Mouse (Mus musculus): ENCODE results near the gene Cdyl.
"Not testable (repeated sequence)": the region's sequence is repeated elsewhere in the genome, so short reads cannot be mapped to it uniquely, and the experiment has no call there.

Gene Cdyl

GRCm38 (mm10) chr13:35806165-35806564 lies 146.5 kb downstream of the Cdyl start:
- DNase-seq: no peak

GRCm38 (mm10) chr13:35807016-35807415 lies 147.4 kb downstream of the Cdyl start:
- no peak for DNase-seq

- DNase-seq: no peak
These were observed 147.9 kb downstream of the Cdyl start for GRCm38 (mm10) chr13:35807525-35807924.

- DNase-seq: no peak
These were observed 148.3 kb downstream of the Cdyl start for GRCm38 (mm10) chr13:35807940-35808339.

DNA sequence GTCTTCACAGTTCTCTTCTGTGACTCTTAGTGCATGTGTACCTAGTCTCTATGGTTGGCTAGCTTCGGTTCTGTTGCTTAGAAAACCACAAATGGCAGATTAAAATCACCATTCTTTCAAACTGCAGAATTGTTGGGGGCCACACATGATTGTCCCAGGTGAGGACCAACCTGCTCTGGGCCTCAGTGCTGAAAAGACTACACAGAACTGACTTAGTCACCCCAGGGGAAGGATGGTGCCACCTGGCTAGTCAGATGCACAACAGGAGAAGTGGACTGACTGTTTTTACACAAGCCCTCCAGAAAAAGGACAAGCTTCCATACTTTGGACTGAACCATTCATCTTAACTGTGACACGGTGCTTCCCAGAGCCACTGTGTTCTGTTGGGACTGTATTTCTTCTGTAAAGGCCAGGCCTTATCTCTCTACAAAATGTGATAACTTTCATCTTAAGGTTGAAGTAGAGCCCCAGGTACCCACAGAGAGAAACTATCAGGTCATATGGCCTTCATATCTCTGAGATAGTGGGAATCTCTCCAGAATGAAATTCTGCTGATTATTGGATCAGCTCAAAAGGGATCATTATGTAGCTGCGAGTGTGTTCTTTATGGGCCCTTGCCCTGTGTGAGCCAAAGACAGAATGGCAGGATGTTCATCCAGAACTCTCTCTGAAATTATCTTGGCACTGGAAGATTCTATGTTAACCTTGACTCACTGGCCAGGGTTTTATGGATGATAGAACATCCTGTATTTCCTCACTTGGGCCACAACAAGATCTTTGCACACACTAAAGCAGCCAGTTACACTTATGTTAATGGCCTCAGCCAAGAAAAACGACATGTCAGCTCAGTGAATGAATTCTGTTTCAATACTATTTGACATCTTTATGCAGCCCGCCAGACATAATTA lies 149.9 kb downstream of the Cdyl start:
- DNase-seq: no peak

GRCm38 (mm10) chr13:35810160-35810537 lies 150.5 kb downstream of the Cdyl start:
- no peak for DNase-seq

DNA sequence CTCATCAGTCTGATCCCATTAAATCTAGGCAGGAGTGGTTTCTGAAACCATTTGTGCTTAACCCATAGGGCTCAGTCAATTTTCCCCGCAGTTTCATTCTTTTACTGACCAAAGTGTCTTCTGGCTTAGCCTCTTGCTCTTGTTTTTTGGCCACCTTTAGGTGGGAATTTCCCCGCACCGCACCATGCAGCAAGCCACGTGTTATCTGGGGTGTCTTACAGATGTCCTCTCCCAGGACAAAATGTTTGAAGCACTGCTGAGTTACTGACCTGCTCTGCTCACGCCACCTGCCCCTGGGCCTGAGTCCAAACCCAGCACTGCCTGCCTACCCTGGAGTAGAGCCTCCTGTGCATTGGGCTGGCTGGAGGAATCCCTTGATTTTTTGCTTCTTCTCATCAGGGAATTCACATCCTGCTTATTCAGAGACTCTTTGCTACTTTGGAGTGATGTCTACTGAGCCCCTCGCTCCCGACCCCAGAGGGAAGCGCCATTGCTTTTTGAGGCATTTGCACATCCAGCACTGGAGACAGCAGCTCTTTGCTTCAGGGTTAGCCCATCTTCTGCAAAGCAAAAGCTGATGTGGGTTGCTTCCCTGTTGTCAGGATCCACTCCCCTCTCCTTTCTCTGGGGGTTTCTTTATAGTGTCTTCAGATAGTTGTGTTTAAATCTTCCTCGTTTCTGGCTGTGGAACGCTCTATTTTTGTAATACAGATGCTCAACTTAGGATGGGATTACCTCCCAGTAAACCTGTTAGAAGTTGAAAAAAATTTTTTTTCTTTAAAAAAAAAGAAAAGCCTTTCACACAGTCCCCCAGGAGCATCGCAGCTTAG lies 151.9 kb downstream of the Cdyl start:
- DNase-seq: no peak

DNA sequence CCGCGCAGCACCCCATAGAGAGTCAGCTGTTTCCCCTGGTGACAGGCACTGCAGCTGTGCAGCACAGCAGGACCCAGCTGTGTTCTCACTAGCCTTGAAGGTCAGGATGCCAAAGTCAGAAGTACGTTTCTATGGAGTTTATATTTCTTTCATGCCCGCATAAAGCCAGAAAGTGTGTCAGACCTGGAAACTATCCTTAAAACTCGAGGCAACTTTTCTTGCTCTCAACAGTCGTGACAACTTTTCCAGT lies 152.5 kb downstream of the Cdyl start:
- no peak for DNase-seq

DNA sequence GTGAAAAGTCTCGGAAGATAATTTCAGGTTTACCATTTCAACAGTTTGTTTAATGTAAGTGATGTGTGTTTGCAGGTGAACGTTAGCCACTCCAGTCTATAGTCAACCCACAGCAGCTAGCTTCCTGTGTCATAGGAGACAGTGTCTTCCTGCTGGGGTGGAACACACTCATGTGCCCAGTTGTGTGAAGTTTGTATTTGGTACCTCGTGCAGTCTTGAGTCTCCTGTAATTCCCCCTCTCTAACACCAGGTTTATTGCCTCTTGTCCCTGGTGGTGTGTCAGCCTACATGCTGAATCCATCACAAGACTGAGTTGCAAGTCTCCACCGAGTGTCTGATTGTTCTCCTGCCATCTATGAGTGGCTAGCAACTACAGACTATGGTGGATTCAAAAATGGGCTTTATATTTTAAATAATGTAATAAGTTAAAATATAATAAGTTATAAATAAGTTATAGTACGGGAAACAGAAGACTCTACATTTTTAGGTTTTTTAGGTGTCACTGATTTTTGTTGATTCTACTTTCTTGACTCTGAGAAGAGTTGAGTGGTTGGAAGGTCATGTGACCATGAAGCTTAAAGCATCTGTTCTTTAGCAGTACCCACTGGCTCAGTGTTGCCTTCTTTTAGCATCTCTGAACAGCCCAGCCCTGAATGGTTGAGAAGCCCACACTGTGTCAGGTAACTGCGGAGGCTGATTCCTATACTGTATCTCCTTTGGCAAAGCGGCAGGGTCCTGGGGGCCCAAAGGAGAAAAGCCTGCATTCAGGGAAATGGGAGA lies 153.9 kb downstream of the Cdyl start:
- no peak for DNase-seq

- no peak for DNase-seq
These were observed 155.6 kb downstream of the Cdyl start for GRCm38 (mm10) chr13:35815205-35815726.

DNA sequence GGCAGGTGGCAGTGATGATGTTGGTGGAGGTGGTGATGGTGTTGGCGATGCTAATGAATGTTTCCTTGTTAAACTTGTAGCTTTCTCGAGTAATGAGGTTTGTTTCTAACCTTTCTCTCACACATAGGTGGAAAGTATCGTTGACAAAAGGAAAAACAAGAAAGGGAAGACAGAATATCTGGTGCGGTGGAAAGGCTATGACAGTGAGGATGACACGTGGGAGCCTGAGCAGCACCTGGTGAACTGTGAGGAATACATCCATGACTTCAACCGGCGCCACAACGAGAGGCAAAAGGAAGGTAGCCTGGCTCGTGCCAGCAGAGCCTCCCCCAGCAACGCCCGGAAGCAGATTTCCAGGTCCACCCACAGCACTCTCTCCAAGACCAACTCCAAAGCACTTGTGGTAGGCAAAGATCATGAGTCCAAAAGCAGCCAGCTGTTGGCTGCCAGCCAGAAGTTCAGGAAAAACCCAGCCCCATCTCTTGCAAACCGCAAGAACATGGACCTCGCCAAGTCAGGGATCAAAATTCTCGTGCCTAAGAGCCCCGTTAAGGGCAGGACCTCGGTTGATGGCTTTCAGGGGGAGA lies 156.2 kb downstream of the Cdyl start:
- DNase-seq: peak; percentile 74

DNA sequence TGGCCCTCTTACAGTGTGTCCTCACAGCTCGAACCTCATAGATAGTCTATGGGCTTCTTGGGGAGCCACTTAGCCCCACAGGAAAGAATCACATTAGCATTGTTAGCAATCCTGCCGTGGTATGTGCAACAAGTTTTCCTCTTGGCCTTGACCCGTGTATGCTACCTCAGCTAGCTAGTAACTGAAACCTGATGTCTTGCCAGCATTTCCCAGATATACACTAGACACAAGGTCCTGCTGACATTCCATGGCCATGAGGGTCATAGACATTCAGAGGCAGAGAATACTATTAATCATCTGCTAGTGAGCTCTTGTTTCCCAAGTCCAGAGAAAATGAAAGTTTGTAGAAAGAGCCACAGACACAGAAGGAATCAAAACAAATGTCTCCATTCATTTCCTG lies 158.0 kb downstream of the Cdyl start:
- DNase-seq: no peak

- DNase-seq: no peak
These were observed 158.4 kb downstream of the Cdyl start for GRCm38 (mm10) chr13:35818060-35818459.

GRCm38 (mm10) chr13:35821821-35822454 lies 162.3 kb downstream of the Cdyl start:
- no peak for DNase-seq

- no peak for DNase-seq
These were observed 163.2 kb downstream of the Cdyl start for GRCm38 (mm10) chr13:35822795-35823194.

DNA sequence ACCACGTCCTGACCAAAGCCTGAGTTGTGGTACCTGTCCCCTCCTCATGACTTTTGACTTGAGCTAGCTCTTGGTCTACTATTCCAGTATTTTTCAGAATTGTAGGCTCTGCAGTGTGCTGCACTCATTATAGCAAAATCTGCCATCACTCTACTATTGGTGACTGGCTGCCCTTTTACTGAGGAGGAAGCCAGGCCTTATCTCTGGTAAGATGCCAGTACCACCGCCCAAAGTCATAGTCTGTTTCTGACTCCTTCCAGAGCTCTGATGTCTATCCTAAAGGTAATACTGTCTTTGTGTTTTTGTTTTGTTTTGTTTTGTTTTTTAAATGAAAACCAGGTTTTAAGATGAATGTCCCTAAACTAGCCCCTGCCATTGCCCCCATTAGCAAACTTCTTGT lies 166.0 kb downstream of the Cdyl start:
- DNase-seq: no peak

GRCm38 (mm10) chr13:35832676-35833075 lies 173.0 kb downstream of the Cdyl start:
- peak; percentile 27 for DNase-seq

DNA sequence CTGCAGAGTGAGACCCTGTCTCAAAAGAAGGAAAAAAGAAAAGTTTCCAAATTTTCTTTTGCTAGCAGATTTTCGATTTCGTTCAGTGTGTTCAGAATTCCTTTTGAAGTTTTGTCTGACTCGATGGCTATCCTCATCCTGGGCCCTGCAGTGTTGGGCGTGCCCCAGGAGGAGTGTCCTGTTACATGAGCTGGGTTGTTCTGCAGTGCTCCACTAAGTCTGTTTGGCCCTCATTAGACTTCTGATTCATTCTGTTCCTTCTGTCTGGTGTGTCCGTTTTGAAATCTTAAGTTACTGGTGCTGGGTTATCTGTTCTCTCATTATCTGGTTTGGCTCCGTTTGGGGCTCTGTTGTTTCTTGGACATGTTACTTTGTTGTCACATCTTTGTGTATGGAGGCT lies 174.3 kb downstream of the Cdyl start:
- DNase-seq: no peak

GRCm38 (mm10) chr13:35835669-35836068 lies 176.0 kb downstream of the Cdyl start:
- no peak for DNase-seq

DNA sequence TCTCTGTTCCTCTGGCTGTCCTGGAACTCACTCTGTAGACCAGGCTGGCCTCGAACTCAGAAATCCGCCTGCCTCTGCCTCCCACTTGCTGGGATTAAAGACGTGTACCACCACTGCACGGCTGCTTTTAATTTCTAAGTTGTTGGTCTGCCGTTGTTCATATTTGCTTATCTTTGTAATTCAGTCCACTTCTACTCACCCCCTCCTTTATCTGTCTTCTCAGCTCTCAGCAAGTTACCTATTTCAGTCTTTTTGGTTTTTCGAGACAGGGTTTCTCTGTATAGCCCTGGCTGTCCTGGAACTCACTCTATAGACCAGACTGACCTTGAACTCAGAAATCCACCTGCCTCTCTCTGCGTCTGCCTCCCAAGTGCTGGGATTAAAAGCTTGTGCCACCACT lies 176.9 kb downstream of the Cdyl start:
- not testable (repeated sequence) for DNase-seq

GRCm38 (mm10) chr13:35840102-35840501 lies 180.5 kb downstream of the Cdyl start:
- DNase-seq: no peak

DNA sequence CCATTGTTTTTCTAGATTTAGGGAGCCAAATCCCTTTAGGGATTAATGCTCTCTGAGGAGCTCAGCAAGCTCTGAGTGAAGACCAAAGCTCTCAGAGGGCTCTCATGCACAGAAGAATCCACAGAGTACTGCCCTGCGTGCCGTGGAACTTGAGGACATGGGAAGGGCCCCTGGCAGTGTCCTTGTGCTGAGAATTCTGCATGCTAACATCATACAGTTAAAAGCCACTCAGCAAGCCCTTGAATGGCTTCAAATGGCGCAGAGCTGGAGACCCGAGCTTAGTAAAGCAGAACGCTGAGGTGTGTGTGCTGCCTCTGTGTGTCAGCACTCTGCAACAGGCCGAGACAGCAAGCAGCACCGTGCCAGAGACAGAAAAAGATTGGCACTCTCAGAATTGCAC lies 183.8 kb downstream of the Cdyl start:
- DNase-seq: no peak

Data from lung, postnatal 14 days (tissue).